Mouse (Mus musculus) megakaryocyte, embryonic 14.5 days (primary cell): Measurements from ENCODE around the gene Fgr.

Source experiments
- FLI1 ChIP-seq: IDR thresholded peaks from 2 replicates; pipeline ENCODE4 v1.6.1; 2012; ENCODE audit warnings: low read length, inconsistent platforms, mixed read lengths
- GATA1 ChIP-seq: IDR thresholded peaks from 3 replicates; pipeline ENCODE4 v1.6.1; 2012; ENCODE audit warnings: mixed read lengths, low read length, inconsistent platforms, borderline replicate concordance

- TF ChIP-seq FLI1 (no peak), GATA1 (no peak)
Measured at GRCm38 (mm10) chr4:132961866-132962265, 12.0 kb upstream of the Fgr start.
